Mouse (Mus musculus): ENCODE measurements at regions not wholly inside any gene's neighbourhood (a gene's known extent, or its start where the extent isn't known, plus 50 kb on each side); places are given as distances from the start of the nearest gene placed in this dataset.

- H3K4me3 ChIP-seq (ENCODE audit: insufficient read depth in 1 of 2, low read depth in 1 of 2, low read length in 2 of 2, poor library complexity in 1 of 2, severe bottlenecking in 1 of 2): no peak overlapping the region
- in situ Hi-C loops (cut with MboI; ENCODE audit: low sequenced_read_pairs in 2 of 2, unreplicated experiment in 2 of 2): no loop called here
- 0 out of 4 replicates have a peak, but pooled peaks cover 0 to 3% of the 10 kb centered on the region in 2 experiments for H3K4me1 ChIP-seq (ENCODE audit: control insufficient read depth in 2 of 2, insufficient read depth in 2 of 2, low read length in 2 of 2, poor library complexity in 1 of 2)
- no peak for TF ChIP-seq ZNF384 (IDR thresholded peaks at IDR 0.05; ENCODE audit: low read depth, low read length)
- TF ChIP-seq MAFK (IDR thresholded peaks at IDR 0.05; ENCODE audit: insufficient read depth, low read depth, low read length): no peak
- no peak for TF ChIP-seq CHD2 (IDR thresholded peaks at IDR 0.05; ENCODE audit: low read depth, low read length)
- no peak for TF ChIP-seq ZC3H11A (IDR thresholded peaks at IDR 0.05; ENCODE audit: borderline replicate concordance, low read depth, low read length)
- TF ChIP-seq HCFC1 (IDR thresholded peaks at IDR 0.05; ENCODE audit: borderline replicate concordance, insufficient read depth, low read length): no peak
- no peak overlapping the region for H3K27ac ChIP-seq (ENCODE audit: insufficient read depth, low read depth, low read length, poor library complexity, severe bottlenecking)
- no peak overlapping the region for H3K9ac ChIP-seq (ENCODE audit: insufficient read depth, low read depth, low read length, poor library complexity, severe bottlenecking)
- H3K36me3 ChIP-seq (ENCODE audit: control insufficient read depth, insufficient read depth, low read length, poor library complexity, severe bottlenecking): no peaks in the 10 kb centered on the region
- no peak for DNase-seq (ENCODE audit: low read depth, low spot score)
- no peaks in the 10 kb centered on the region for H3K9me3 ChIP-seq (ENCODE audit: control insufficient read depth, insufficient read depth, low read depth, low read length)
These were observed 212.9 kb upstream of the Tet2 start for GRCm38 (mm10) chr3:133757756-133758420.

DNA sequence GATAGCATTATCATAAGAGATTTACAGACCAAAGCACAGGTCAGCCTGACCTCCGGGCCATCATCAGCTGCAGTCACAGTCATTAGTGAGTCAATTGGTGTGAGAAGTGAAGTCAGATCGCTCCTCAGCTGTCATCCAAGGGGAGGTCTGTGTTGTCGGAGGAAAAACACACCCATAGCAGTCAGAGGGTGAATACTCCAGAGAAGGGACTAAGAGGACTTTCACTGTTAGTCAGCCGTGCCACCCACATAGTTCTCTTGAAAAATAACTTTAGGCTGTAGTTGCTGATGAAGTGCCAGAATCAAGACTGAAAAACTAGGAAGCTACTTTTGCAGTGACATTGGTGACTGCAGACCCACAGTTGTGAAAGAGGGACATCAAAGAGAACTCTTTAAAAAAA is 213.5 kb upstream of the Tet2 start:
- no peaks in the 10 kb centered on the region for H3K9me3 ChIP-seq (ENCODE audit: control insufficient read depth, insufficient read depth, low read depth, low read length)
- H3K36me3 ChIP-seq (ENCODE audit: control insufficient read depth, insufficient read depth, low read length, poor library complexity, severe bottlenecking): no peaks in the 10 kb centered on the region
- in situ Hi-C loops (cut with MboI; ENCODE audit: low sequenced_read_pairs in 2 of 2, unreplicated experiment in 2 of 2): no loop called here
- no peak for DNase-seq (ENCODE audit: low read depth, low spot score)
- TF ChIP-seq HCFC1 (IDR thresholded peaks at IDR 0.05; ENCODE audit: borderline replicate concordance, insufficient read depth, low read length) (no peak), MAFK (IDR thresholded peaks at IDR 0.05; ENCODE audit: insufficient read depth, low read depth, low read length) (no peak), ZNF384 (IDR thresholded peaks at IDR 0.05; ENCODE audit: low read depth, low read length) (no peak), CHD2 (IDR thresholded peaks at IDR 0.05; ENCODE audit: low read depth, low read length) (no peak), ZC3H11A (IDR thresholded peaks at IDR 0.05; ENCODE audit: borderline replicate concordance, low read depth, low read length) (no peak)
- no peak overlapping the region for H3K4me3 ChIP-seq (ENCODE audit: insufficient read depth in 1 of 2, low read depth in 1 of 2, low read length in 2 of 2, poor library complexity in 1 of 2, severe bottlenecking in 1 of 2)
- 0 out of 4 replicates have a peak, but pooled peaks cover 0 to 3% of the 10 kb centered on the region in 2 experiments for H3K4me1 ChIP-seq (ENCODE audit: control insufficient read depth in 2 of 2, insufficient read depth in 2 of 2, low read length in 2 of 2, poor library complexity in 1 of 2)
- no peak overlapping the region for H3K9ac ChIP-seq (ENCODE audit: insufficient read depth, low read depth, low read length, poor library complexity, severe bottlenecking)
- no peak overlapping the region for H3K27ac ChIP-seq (ENCODE audit: insufficient read depth, low read depth, low read length, poor library complexity, severe bottlenecking)

DNA sequence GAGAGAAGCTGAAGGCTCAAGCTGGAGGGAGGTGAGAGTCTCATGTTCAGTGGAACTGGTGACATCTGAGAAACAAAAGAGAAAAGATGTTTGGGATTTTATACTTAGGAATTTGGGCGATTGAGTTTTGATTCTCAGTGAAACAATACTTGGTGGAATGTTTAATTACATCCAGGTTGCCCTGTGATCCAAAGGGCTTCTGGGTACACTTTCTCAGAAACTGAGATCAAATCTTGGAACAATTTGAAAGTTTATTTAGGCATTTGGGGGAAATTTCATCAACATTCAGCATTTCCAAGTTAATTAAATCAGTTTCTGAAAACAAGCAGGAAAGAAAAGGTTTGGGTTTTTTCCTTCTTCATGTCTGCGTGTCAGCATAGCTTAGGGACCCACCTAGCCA is 214.7 kb upstream of the Tet2 start:
- H3K27ac ChIP-seq (ENCODE audit: insufficient read depth, low read depth, low read length, poor library complexity, severe bottlenecking): no peak overlapping the region
- no peaks in the 10 kb centered on the region for H3K9me3 ChIP-seq (ENCODE audit: control insufficient read depth, insufficient read depth, low read depth, low read length)
- no peak for DNase-seq (ENCODE audit: low read depth, low spot score)
- TF ChIP-seq HCFC1 (IDR thresholded peaks at IDR 0.05; ENCODE audit: borderline replicate concordance, insufficient read depth, low read length): no peak
- TF ChIP-seq ZNF384 (IDR thresholded peaks at IDR 0.05; ENCODE audit: low read depth, low read length): no peak
- TF ChIP-seq CHD2 (IDR thresholded peaks at IDR 0.05; ENCODE audit: low read depth, low read length): no peak
- no peak overlapping the region for H3K4me3 ChIP-seq (ENCODE audit: insufficient read depth in 1 of 2, low read depth in 1 of 2, low read length in 2 of 2, poor library complexity in 1 of 2, severe bottlenecking in 1 of 2)
- H3K9ac ChIP-seq (ENCODE audit: insufficient read depth, low read depth, low read length, poor library complexity, severe bottlenecking): no peak overlapping the region
- no peaks in the 10 kb centered on the region for H3K36me3 ChIP-seq (ENCODE audit: control insufficient read depth, insufficient read depth, low read length, poor library complexity, severe bottlenecking)
- H3K4me1 ChIP-seq (ENCODE audit: control insufficient read depth in 2 of 2, insufficient read depth in 2 of 2, low read length in 2 of 2, poor library complexity in 1 of 2): 0 out of 4 replicates have a peak, but pooled peaks cover 0 to 3% of the 10 kb centered on the region in 2 experiments
- in situ Hi-C loops (cut with MboI; ENCODE audit: low sequenced_read_pairs in 2 of 2, unreplicated experiment in 2 of 2): no loop called here

GRCm38 (mm10) chr3:133760221-133760620 is 215.3 kb upstream of the Tet2 start:
- Histone ChIP-seq H3K27ac (ENCODE audit: insufficient read depth, low read depth, low read length, poor library complexity, severe bottlenecking) (no peak overlapping the region), H3K9me3 (ENCODE audit: control insufficient read depth, insufficient read depth, low read depth, low read length) (no peaks in the 10 kb centered on the region), H3K4me3 (ENCODE audit: insufficient read depth in 1 of 2, low read depth in 1 of 2, low read length in 2 of 2, poor library complexity in 1 of 2, severe bottlenecking in 1 of 2) (no peak overlapping the region), H3K4me1 (ENCODE audit: control insufficient read depth in 2 of 2, insufficient read depth in 2 of 2, low read length in 2 of 2, poor library complexity in 1 of 2) (no peaks in the 10 kb centered on the region), H3K9ac (ENCODE audit: insufficient read depth, low read depth, low read length, poor library complexity, severe bottlenecking) (no peak overlapping the region), H3K36me3 (ENCODE audit: control insufficient read depth, insufficient read depth, low read length, poor library complexity, severe bottlenecking) (no peaks in the 10 kb centered on the region)
- TF ChIP-seq HCFC1 (IDR thresholded peaks at IDR 0.05; ENCODE audit: borderline replicate concordance, insufficient read depth, low read length) (no peak), CHD2 (IDR thresholded peaks at IDR 0.05; ENCODE audit: low read depth, low read length) (no peak), MAFK (IDR thresholded peaks at IDR 0.05; ENCODE audit: insufficient read depth, low read depth, low read length) (no peak), ZNF384 (IDR thresholded peaks at IDR 0.05; ENCODE audit: low read depth, low read length) (no peak), ZC3H11A (IDR thresholded peaks at IDR 0.05; ENCODE audit: borderline replicate concordance, low read depth, low read length) (no peak)
- in situ Hi-C loops (cut with MboI; ENCODE audit: low sequenced_read_pairs in 2 of 2, unreplicated experiment in 2 of 2): no loop called here
- no peak for DNase-seq (ENCODE audit: low read depth, low spot score)

Measured in ES-E14 (cell line).